ENCODE assay signal across 9 mouse cellular contexts in the genomic region with DNA sequence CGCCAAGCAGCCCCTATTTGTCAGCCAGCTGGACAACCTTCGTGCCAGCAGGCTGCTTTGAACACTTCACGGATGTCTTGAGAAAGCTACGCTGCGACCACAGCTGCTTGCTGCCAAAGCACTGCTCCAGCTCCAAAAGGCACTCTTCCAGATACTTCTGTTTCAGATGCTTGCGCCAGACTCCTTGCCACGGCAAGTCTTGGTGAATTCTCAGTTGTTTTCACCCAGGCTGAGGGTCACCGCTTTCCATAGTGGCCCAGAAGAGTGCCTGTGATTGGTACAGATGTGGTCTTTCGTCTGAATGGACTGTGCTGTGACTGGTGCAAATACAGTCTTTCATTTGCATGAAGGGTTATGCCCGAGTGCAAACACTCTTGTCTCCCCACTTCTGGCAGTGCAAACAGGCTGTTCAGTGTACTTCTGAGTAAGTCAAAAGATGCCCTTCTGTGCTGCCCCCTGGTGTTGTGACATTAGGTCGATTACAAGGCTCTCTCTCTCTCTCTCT. TPM values are rescaled to one million over a fixed set of nuclear protein-coding genes. Genes with fewer than 3 reads are reported as not detected.
A peak's percentile ranks its signal among the peaks of the same experiment; 100 is the strongest.
DNase-seq lines count a peak whose midpoint lies in the region; ATAC-seq and TF ChIP-seq lines count a peak whose summit lies in the region.
"Had no signal": no experiment of that assay in that cellular context is flagged by ENCODE, and none has a peak within 500 bp of the region (broad histone marks: within the 10 kb centered on the region; RNA-seq: fewer than 3 reads in every experiment).

No protein-coding gene starts in this region.

- DNase-seq in heart, adult 11 months: peak; percentile 89
- DNase-seq in heart, postnatal 4 days: no peak
- DNase-seq in NIH3T3 (ENCODE audit: low read depth): peak; percentile 83
- DNase-seq in layer of hippocampus, adult 2 months (ENCODE audit: low spot score in 2 of 2): peak in 1 of 2 experiments; percentile 24
- peak; percentile 53 for DNase-seq in naive thymus-derived CD4-positive, alpha-beta T cell, adult 2 months (ENCODE audit: low read depth)
- no peak for DNase-seq in urinary bladder, postnatal 10 days (ENCODE audit: low spot score)
- DNase-seq in cerebellum, adult 8-10 months: no peak

- peak; percentile 57 for TF ChIP-seq CTCF in layer of hippocampus, adult 2 months (conservative IDR thresholded peaks at IDR 0.05)

- H3K27ac ChIP-seq in layer of hippocampus, adult 2 months: 0 out of 2 replicates have a peak overlapping the region, but pooled peaks have one; percentile 10
- H3K27ac ChIP-seq: limb, embryonic 13.5 days had no signal

- H3K4me3 ChIP-seq in layer of hippocampus, adult 2 months: no peak overlapping the region
- H3K4me3 ChIP-seq: limb, embryonic 13.5 days had no signal

- no peak for ATAC-seq in monocyte, adult 5-6 weeks (replicated peaks; ENCODE audit: insufficient number of reproducible peaks, low FRiP score, low TSS enrichment, poor library complexity, severe bottlenecking)

RNA-seq across cellular contexts. Expression of gene Cdkn2aipnl, which starts 6.4 kb away (rescaled TPM):
- 10 to 100 TPM; 25.4 to 30.7 TPM for total RNA-seq in heart, postnatal 4 days (2021)
- total RNA-seq in layer of hippocampus, adult 2 months (2021): 10 to 100 TPM; 34.2 to 37.6 TPM
- 45.8 to 58.1 TPM (median 49.2 TPM) in 3 replicates for total RNA-seq in monocyte, adult 5-6 weeks (2017)

RNA-seq across cellular contexts. Expression of gene Ube2b, which starts 39.5 kb away (rescaled TPM):
- total RNA-seq in heart, postnatal 4 days (2021): 100 to 1,000 TPM; 137 to 153 TPM
- 100 to 1,000 TPM; 182 to 191 TPM for total RNA-seq in layer of hippocampus, adult 2 months (2021)
- total RNA-seq in monocyte, adult 5-6 weeks (2017): 158 to 210 TPM (median 163 TPM) in 3 replicates

RNA-seq across cellular contexts. Expression of gene Cdkl3, which starts 43.0 kb away (rescaled TPM):
- total RNA-seq in heart, postnatal 4 days (2021): 10 to 100 TPM in 1 of 2 experiments, 1 to 10 TPM in 1; 9.1 to 11.7 TPM
- 10 to 100 TPM; 13.6 to 13.7 TPM for total RNA-seq in layer of hippocampus, adult 2 months (2021)
- 2.7 to 7.1 TPM (median 3.7 TPM) in 3 replicates for total RNA-seq in monocyte, adult 5-6 weeks (2017)

Comparison
In these comparisons a context has a peak if more than half of its experiments do, and no peak if none do; other contexts are left out.
1. DNase-seq: peak in heart, adult 11 months (single experiment), NIH3T3 (single experiment) and naive thymus-derived CD4-positive, alpha-beta T cell, adult 2 months (single experiment); none in heart, postnatal 4 days (single experiment), urinary bladder, postnatal 10 days (single experiment) and cerebellum, adult 8-10 months (single experiment).